Mouse (Mus musculus) lung, embryonic 16.5 days (tissue): ENCODE measurements around the gene Lysmd2. TPM values are rescaled to one million over a fixed set of nuclear protein-coding genes. Genes with fewer than 3 reads are reported as not detected.

Source experiments
- ATAC-seq: fragments of 200-750 bp; cut with Nextera tagmentation; 2 replicates; pipeline ENCODE4 v1.8.0; 2017; ENCODE audit warnings: low read depth, mild to moderate bottlenecking, moderate library complexity
- H3K27ac ChIP-seq: fragments of 300-500 bp; sonication (generic); 2 replicates; pipeline ENCODE4 v1.5.1; 2014; ENCODE audit warnings: mild to moderate bottlenecking, control low read depth, low read length
- H3K27me3 ChIP-seq: fragments of 300-500 bp; sonication (generic); 2 replicates; pipeline ENCODE4 v1.6.1; 2014; ENCODE audit warnings: low read depth, low read length, mixed read lengths; ENCODE audit not compliant: control insufficient read depth, insufficient read depth
- H3K36me3 ChIP-seq: fragments of 300-500 bp; sonication (generic); 2 replicates; pipeline ENCODE4 v1.6.1; 2014; ENCODE audit warnings: low read length; ENCODE audit not compliant: control insufficient read depth, insufficient read depth
- H3K4me1 ChIP-seq: fragments of 300-500 bp; sonication (generic); replicated peaks from 2 replicates; pipeline ENCODE4 v1.6.1; 2014; ENCODE audit warnings: low read length, mixed read lengths; ENCODE audit not compliant: control insufficient read depth, insufficient read depth
- H3K4me2 ChIP-seq: fragments of 300-500 bp; sonication (generic); 2 replicates; pipeline ENCODE4 v1.6.1; 2014; ENCODE audit warnings: low read depth, low read length, control low read depth
- H3K4me3 ChIP-seq: fragments of 300-500 bp; sonication (generic); 2 replicates; pipeline ENCODE4 v1.5.1; 2014; ENCODE audit warnings: mild to moderate bottlenecking, low read length, control low read depth
- H3K9ac ChIP-seq: fragments of 300-500 bp; sonication (generic); 2 replicates; pipeline ENCODE4 v1.6.1; 2014; ENCODE audit warnings: low read length, control low read depth
- H3K9me3 ChIP-seq: fragments of 300-500 bp; sonication (generic); 2 replicates; pipeline ENCODE4 v1.6.1; 2016; ENCODE audit warnings: low read length; ENCODE audit not compliant: control insufficient read depth
- WGBS: fragments of 180-500 bp; shearing (Covaris S2); extraction: QIAGEN DNeasy Blood & Tissue Kit; methylation state at CpG from one replicate; pipeline ENCODE4 v1.1.7; 2014; 5-methylcytosine and 5-hydroxymethylcytosine counted together
- polyA plus RNA-seq: library from polyadenylated mRNA; unstranded; fragments of >200 nt; fragmentation: Nextera tagmentation; extraction: Ambion mirVana; gene quantifications from 2 replicates; pipeline ENCODE4 v1.2.1, GENCODE M21; 2015

Lysmd2 gene
- polyA plus RNA-seq, 1 experiment from 2014 or later = 24.8 TPM

DNA sequence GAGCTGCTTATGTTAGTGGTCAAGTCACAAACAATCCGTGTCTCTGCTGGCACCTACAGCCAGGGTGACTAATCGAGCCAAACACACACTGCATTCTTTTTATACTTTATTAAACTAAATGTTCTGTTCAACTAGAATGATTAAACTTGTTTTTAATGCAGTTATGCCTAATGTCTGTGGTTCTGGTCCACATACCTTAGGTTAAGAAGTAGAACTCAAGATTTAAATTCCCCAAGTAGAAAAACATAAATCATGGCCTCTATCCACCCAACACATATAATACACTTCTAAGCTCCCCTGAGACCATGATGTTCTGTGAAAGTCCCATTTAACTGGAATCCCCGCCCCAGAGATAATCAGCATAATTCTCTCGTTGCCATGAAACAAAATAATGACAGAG, 54.1 kb downstream of the Lysmd2 start:
- ATAC-seq = no peak
- H3K4me2 ChIP-seq = no peak overlapping the region
- H3K9me3 ChIP-seq = no peaks in the 10 kb centered on the region
- H3K27me3 ChIP-seq = no peaks in the 10 kb centered on the region
- no peak overlapping the region for H3K27ac ChIP-seq
- no peak overlapping the region for H3K9ac ChIP-seq
- 70% methylated on average over 4 of the region's 4 CpGs for WGBS
- no peaks in the 10 kb centered on the region for H3K36me3 ChIP-seq
- no peak overlapping the region for H3K4me3 ChIP-seq
- peaks cover 2% of the 10 kb centered on the region; the same call in 1 of the 2 replicates for H3K4me1 ChIP-seq

DNA sequence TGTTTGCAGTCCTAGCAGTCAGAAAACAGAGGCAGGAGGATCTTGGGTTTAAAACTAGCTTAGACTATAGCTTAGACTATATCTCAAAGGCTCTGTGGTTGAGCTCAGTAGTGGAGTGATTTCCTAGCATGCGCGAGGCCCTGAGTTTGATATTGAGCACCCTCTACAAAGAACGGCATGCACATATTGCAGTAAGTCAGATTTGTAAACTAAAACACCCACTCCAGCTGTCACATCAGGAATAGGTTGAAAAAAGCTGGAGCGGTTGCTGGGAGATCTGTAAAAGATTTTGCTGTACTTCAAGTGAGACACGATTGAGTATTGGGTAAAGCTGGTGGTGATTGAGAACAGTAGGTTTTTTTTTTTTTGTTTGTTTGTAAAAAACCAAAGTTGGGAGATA, 55.1 kb downstream of the Lysmd2 start:
- no peak overlapping the region for H3K4me2 ChIP-seq
- no peak for ATAC-seq
- WGBS = 81% methylated on average over 5 of the region's 5 CpGs

DNA sequence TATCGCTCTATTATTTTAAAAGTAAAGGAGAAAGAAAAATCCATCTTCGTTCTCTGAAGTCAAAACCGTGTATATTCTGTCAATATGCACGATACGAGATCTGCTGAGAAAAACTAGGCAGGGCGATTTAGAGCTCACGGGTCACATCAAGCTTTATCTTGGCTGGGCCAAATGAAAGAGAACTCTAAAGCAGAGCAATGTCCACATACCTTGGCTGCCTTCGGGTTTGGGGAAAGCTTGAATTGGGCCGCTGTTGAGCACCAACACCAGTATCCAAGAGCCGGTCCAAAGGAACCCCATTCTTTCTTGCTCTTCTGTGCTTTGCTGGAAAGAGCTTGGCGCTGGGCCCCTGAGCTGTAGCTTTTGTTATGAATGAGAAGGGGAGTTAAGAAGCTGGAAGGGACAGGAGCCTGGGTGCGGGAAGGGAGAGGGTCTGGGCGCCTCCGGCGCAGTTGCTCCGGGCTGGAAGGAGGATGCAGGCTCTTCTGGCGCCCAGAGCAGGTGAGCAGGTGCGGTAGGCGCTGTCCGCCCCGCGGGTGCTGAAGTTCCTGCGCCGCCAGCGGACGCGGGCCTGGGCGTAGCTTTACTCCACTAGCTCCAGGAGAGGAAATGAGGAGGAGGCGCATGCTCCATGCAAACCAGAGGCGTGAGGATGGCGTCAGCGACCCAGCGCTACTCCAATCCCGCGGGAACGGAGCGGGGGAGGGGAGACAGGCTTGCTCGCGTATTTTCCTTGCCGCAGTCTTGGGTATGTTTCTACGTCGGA, 58.1 kb downstream of the Lysmd2 start, which contains the start of gene Scg3:
Gene Scg3 (minus strand): TSS at position 631 of the 766 bp plus-strand sequence.
- Histone ChIP-seq H3K4me1 (peaks cover 2% of the 10 kb centered on the region; the same call in 1 of the 2 replicates), H3K4me3 (peak within 1 kb of the TSS; percentile 32), H3K27me3 (no peaks in the 10 kb centered on the region), H3K4me2 (peak within 1 kb of the TSS; percentile 62), H3K9me3 (no peaks in the 10 kb centered on the region), H3K27ac (no peak within 1 kb of the TSS), H3K9ac (no peak within 1 kb of the TSS), H3K36me3 (no peaks in the 10 kb centered on the region)
- 8% methylated on average over 42 of the region's 42 CpGs for WGBS
- ATAC-seq = peak; percentile 91

More for the DNA sequence above, 55.1 kb downstream of the Lysmd2 start:
- H3K4me1 ChIP-seq = peaks cover 2% of the 10 kb centered on the region; the same call in 1 of the 2 replicates
- H3K27me3 ChIP-seq = no peaks in the 10 kb centered on the region
- H3K9me3 ChIP-seq = no peaks in the 10 kb centered on the region
- H3K36me3 ChIP-seq = no peaks in the 10 kb centered on the region
- H3K4me3 ChIP-seq = no peak overlapping the region
- H3K27ac ChIP-seq = no peak overlapping the region
- H3K9ac ChIP-seq = no peak overlapping the region

DNA sequence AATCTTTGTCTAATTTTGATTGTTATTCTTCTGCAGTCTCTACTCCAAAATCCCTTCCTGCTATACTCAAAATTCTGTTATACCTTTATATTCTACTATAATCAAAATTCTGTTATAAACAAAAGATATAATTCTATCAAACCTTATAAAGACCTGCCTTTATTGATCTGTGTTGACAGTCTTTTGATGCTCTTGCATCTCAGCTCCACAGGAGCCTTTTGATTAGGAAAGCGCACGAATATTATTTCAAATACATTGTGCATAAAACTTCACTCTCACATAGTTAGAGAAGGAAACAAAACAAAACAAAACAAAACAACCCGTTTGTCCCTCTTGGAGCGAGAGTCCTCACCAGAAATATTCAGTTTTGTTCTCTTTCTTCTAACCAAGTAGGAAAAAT, 58.8 kb downstream of the Lysmd2 start:
- Histone ChIP-seq H3K4me3 (peak overlapping the region; percentile 32; the same call in 1 of the 2 replicates), H3K27ac (no peak overlapping the region), H3K4me2 (peak overlapping the region; percentile 62), H3K9me3 (peaks cover 1% of the 10 kb centered on the region; the same call in 1 of the 2 replicates), H3K36me3 (no peaks in the 10 kb centered on the region), H3K9ac (no peak overlapping the region), H3K27me3 (no peaks in the 10 kb centered on the region), H3K4me1 (peaks cover 2% of the 10 kb centered on the region; the same call in 1 of the 2 replicates)
- WGBS = 65% methylated on average over 4 of the region's 4 CpGs
- ATAC-seq = no peak

DNA sequence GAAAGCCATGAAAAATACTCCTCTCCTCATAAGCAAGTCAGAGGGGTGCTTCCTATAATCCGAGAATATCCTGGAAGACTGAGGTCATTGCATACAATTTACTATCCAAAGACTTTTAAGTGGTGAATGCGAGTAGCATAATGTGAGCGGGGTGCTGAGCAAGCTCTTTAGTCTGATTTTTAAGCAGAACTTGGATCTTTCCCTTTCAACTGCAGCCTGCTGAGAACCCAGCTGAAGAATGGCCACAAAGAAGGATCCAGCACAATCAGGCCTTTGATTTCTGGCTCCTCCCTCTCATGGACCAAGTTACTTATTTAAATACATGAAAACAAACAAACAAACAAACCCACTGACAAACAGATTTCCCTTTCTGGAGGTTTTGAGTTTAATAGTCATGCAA, 59.2 kb downstream of the Lysmd2 start:
- Histone ChIP-seq H3K36me3 (no peaks in the 10 kb centered on the region), H3K4me1 (peaks cover 2% of the 10 kb centered on the region; the same call in 1 of the 2 replicates), H3K4me2 (no peak overlapping the region), H3K9me3 (peaks cover 4% of the 10 kb centered on the region; the same call in 1 of the 2 replicates), H3K27me3 (no peaks in the 10 kb centered on the region), H3K9ac (no peak overlapping the region), H3K4me3 (no peak overlapping the region), H3K27ac (no peak overlapping the region)
- WGBS = 69% methylated on average over 3 of the region's 3 CpGs
- ATAC-seq = no peak

Other genes with a start within 250 kb of the Lysmd2 start
- gene Mapk6, start 215.7 kb upstream of the Lysmd2 start, polyA plus RNA-seq = 41.8 and 47.4 TPM in 2 replicates
- 32.2 and 36.3 TPM in 2 replicates for gene Leo1, start 184.2 kb upstream of the Lysmd2 start, polyA plus RNA-seq
- 177 and 185 TPM in 2 replicates for gene Tmod3, start 66.1 kb upstream of the Lysmd2 start, polyA plus RNA-seq
- 8.7 and 9.2 TPM in 2 replicates for gene Tmod2, start 14.4 kb upstream of the Lysmd2 start, polyA plus RNA-seq
- 1.0 and 1.2 TPM in 2 replicates for gene Scg3, start 58.3 kb downstream of the Lysmd2 start, polyA plus RNA-seq
- gene Bmp5, start 149.6 kb downstream of the Lysmd2 start, polyA plus RNA-seq = 32.3 and 35.3 TPM in 2 replicates